Mouse (Mus musculus): ENCODE results near the gene Cgnl1. TPM values are rescaled to one million over a fixed set of nuclear protein-coding genes. Genes with fewer than 3 reads are reported as not detected.

Gene Cgnl1
- polyA plus RNA-seq, 1 experiment from 2014 or later: 8.9 TPM

DNA sequence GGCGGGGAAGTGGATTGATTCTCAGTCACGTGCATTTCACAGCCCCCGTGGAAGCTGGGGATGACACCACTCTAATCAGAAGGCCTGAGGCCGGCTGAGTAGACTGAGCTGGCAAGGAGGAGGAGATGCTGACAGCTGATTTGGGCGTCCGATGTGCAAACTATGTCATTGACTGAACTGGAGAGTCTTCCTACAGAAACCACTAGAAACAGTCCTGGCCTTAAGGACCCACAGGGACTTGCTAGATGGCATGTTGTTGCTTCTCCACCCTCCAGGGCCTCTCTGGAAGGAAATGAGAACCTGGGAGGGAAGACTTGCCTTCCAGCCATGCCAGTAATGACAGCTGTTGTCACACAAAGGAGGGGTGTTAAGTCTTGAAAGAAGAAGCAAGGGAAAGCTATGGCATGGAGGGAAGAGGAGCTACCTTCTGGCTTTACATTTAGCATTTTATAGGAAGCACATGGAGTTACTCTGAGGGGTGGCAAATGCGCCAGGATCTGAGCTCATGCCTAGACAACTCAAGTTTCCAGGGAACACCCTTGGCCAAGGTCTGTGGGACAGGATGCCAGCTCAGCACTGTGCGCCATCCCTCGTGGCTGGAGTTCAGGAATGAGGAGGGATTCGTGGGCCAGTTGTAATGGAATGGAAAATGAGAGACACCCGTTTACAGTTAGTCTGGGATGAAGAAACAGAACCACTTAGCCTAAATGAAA, 92.1 kb downstream of the Cgnl1 start:
- 78% methylated on average over 11 of the region's 11 CpGs for WGBS

DNA sequence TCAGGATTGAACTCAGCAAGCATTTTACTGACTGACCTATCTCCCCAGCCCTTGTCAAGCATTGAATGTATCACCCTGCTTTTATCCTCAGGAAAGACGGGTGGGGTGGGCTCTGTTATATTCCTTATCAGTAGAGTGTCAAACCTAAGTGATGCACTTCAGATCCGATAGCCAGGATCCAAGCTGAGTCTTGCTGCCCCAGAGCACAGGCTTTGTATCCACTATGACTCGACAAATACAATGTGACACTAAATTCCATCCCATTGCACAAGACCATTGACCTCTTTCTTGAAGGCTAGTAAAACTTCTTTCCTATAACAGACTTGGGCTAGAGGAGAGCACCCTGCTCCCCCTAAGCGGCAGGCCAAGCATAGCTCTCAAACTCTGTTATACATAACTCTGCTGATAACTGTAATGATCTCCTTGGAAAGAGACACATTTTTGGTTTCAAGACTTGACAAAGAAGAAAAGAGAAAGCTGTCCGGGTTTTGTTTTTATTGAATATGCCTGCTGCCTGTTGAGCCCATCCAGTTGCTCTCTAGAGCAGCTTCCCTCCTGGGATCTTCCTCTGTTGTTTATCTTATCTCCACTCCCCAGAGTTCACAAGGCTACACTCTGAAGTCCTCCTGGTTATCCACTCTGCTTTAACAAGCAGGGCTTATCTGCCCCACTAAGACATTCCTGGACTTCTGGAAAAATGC, 94.3 kb downstream of the Cgnl1 start:
- no peak for ATAC-seq (ENCODE audit: low FRiP score)
- WGBS: 83% methylated on average over 5 of the region's 5 CpGs

More for the DNA sequence above, 92.1 kb downstream of the Cgnl1 start:
- Histone ChIP-seq H3K27me3 (no peaks in the 10 kb centered on the region), H3K4me2 (no peak overlapping the region), H3K4me3 (no peak overlapping the region), H3K9ac (no peak overlapping the region), H3K9me3 (no peaks in the 10 kb centered on the region), H3K4me1 (replicated peaks) (peaks cover 5% of the 10 kb centered on the region), H3K36me3 (no peaks in the 10 kb centered on the region), H3K27ac (no peak overlapping the region)
- no peak for ATAC-seq (ENCODE audit: low FRiP score)

GRCm38 (mm10) chr9:71675799-71676414, 95.5 kb downstream of the Cgnl1 start:
- ATAC-seq (ENCODE audit: low FRiP score): no peak
- no peak overlapping the region for H3K4me2 ChIP-seq
- 41% methylated on average over 3 of the region's 3 CpGs for WGBS
- no peaks in the 10 kb centered on the region for H3K9me3 ChIP-seq
- no peaks in the 10 kb centered on the region for H3K27me3 ChIP-seq
- H3K36me3 ChIP-seq: no peaks in the 10 kb centered on the region
- H3K9ac ChIP-seq: no peak overlapping the region
- H3K4me1 ChIP-seq (replicated peaks): peaks cover 5% of the 10 kb centered on the region
- H3K27ac ChIP-seq: peak overlapping the region; percentile 40
- H3K4me3 ChIP-seq: no peak overlapping the region

More for the DNA sequence above, 94.3 kb downstream of the Cgnl1 start:
- no peaks in the 10 kb centered on the region for H3K36me3 ChIP-seq
- H3K9ac ChIP-seq: no peak overlapping the region
- H3K4me3 ChIP-seq: no peak overlapping the region
- no peak overlapping the region for H3K27ac ChIP-seq
- no peak overlapping the region for H3K4me2 ChIP-seq
- H3K27me3 ChIP-seq: no peaks in the 10 kb centered on the region
- peaks cover 5% of the 10 kb centered on the region for H3K4me1 ChIP-seq (replicated peaks)
- H3K9me3 ChIP-seq: no peaks in the 10 kb centered on the region

DNA sequence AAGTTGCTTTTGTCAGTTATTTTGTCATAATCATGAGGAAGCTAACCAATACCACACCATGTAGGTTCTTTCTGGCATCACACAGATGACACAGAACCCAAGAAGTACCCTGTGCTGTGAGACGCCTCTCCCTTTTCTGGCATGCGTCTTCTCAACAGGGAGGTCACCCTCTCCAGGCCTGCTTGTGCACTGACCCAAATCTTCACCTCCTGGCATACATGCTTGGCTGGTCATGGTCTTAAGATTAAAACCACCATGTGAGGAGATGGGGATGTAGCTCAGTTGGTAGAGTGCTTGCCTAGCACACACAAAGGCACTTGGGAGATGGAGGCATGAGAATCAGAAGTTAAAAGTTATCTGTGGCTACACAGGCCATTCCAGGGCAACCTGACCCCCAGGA, 96.2 kb downstream of the Cgnl1 start:
- H3K27ac ChIP-seq: no peak overlapping the region

GRCm38 (mm10) chr9:71674476-71674875, 96.9 kb downstream of the Cgnl1 start:
- H3K4me3 ChIP-seq: no peak overlapping the region
- H3K9ac ChIP-seq: no peak overlapping the region
- H3K4me1 ChIP-seq (replicated peaks): peaks cover 5% of the 10 kb centered on the region
- H3K9me3 ChIP-seq: no peaks in the 10 kb centered on the region
- whole genome bisulfite sequencing: 49% methylated on average over 5 of the region's 5 CpGs
- H3K36me3 ChIP-seq: no peaks in the 10 kb centered on the region
- H3K27me3 ChIP-seq: no peaks in the 10 kb centered on the region
- no peak overlapping the region for H3K27ac ChIP-seq
- no peak for ATAC-seq (ENCODE audit: low FRiP score)
- no peak overlapping the region for H3K4me2 ChIP-seq

More for the DNA sequence above, 96.2 kb downstream of the Cgnl1 start:
- Histone ChIP-seq H3K4me3 (no peak overlapping the region), H3K4me1 (replicated peaks) (peaks cover 5% of the 10 kb centered on the region), H3K9ac (no peak overlapping the region), H3K9me3 (no peaks in the 10 kb centered on the region), H3K4me2 (no peak overlapping the region), H3K27me3 (no peaks in the 10 kb centered on the region), H3K36me3 (no peaks in the 10 kb centered on the region)
- 80% methylated on average over 2 of the region's 2 CpGs for WGBS
- no peak for ATAC-seq (ENCODE audit: low FRiP score)

DNA sequence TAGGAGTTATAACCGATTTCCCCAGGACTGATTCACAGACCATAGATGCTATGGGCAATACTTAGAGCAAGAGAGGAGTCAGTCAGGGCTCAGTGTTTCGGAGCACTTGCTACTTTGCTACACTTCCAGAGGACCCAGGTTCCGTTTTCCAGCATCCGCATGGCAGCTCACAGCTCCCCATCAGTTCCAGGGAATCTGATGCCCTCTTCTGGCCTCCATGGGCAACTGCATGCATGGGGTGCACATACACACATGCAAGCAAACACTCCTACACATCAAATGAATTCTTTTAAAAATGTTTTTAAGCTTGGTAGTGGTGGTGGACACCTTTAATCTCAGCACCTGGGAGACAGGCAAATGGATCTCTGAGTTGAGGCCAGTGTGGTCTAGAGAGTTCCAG, 98.9 kb downstream of the Cgnl1 start:
- WGBS: 97% methylated on average over 4 of the region's 4 CpGs

DNA sequence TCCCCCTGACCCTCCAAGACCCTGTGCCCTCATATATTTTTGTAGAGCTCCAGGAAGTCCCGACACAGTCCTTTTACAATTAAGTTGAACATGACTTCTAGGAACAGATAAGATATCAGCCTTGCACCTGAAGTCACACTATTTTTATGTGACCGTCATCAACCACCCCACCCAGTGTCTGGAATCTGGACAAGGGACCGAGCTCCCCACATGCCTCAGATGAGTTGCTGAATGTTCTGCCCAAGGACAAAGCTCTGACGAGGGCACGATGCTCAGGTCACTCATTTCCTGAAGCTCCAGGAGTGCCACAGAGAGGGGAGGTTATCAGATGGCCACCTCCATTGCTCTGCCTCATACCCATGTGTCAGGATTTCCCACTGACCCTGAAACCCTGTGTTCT, 100.7 kb downstream of the Cgnl1 start:
- WGBS: 91% methylated on average over 5 of the region's 5 CpGs
- Histone ChIP-seq H3K9ac (no peak overlapping the region), H3K27ac (no peak overlapping the region), H3K4me2 (no peak overlapping the region), H3K4me1 (replicated peaks) (no peaks in the 10 kb centered on the region), H3K4me3 (no peak overlapping the region), H3K9me3 (no peaks in the 10 kb centered on the region), H3K27me3 (no peaks in the 10 kb centered on the region), H3K36me3 (no peaks in the 10 kb centered on the region)
- no peak for ATAC-seq (ENCODE audit: low FRiP score)

More for the DNA sequence above, 98.9 kb downstream of the Cgnl1 start:
- Histone ChIP-seq H3K9ac (no peak overlapping the region), H3K9me3 (no peaks in the 10 kb centered on the region), H3K4me3 (no peak overlapping the region), H3K4me1 (replicated peaks) (peaks cover 5% of the 10 kb centered on the region), H3K36me3 (no peaks in the 10 kb centered on the region), H3K27ac (no peak overlapping the region), H3K4me2 (no peak overlapping the region), H3K27me3 (no peaks in the 10 kb centered on the region)
- ATAC-seq (ENCODE audit: low FRiP score): no peak

DNA sequence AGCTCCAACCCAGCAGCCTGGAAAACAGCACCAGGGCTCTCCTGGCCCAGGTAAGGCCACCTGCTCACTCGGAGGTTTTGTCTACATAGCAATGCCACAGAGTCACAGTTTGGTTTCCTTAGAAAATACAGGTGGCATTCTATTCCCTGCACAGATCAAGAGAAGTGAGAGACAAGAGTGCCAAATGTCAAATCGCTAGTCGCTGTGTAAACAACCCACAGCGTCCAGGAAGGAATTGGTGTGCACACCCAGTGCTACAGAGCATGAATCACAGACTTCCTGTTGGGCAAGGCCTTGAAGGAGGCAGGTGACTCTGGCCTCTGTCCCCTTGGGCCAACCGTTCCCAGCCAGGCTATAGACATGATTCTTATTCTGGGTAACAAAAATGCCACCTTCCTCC, 103.8 kb downstream of the Cgnl1 start:
- ATAC-seq (ENCODE audit: low FRiP score): no peak
- Histone ChIP-seq H3K36me3 (no peaks in the 10 kb centered on the region), H3K4me1 (replicated peaks) (0 out of 2 replicates have a peak, but pooled peaks cover 4% of the 10 kb centered on the region), H3K9me3 (no peaks in the 10 kb centered on the region), H3K4me3 (no peak overlapping the region), H3K4me2 (no peak overlapping the region), H3K9ac (no peak overlapping the region), H3K27ac (no peak overlapping the region), H3K27me3 (no peaks in the 10 kb centered on the region)
- 73% methylated on average over 5 of the region's 5 CpGs for WGBS

GRCm38 (mm10) chr9:71666432-71666831, 105.0 kb downstream of the Cgnl1 start:
- no peak overlapping the region for H3K27ac ChIP-seq
- ATAC-seq (ENCODE audit: low FRiP score): no peak
- no peaks in the 10 kb centered on the region for H3K9me3 ChIP-seq
- no peak overlapping the region for H3K4me2 ChIP-seq
- H3K27me3 ChIP-seq: no peaks in the 10 kb centered on the region
- no peak overlapping the region for H3K4me3 ChIP-seq
- 0 out of 2 replicates have a peak, but pooled peaks cover 4% of the 10 kb centered on the region for H3K4me1 ChIP-seq (replicated peaks)
- 73% methylated on average over 6 of the region's 6 CpGs for WGBS
- no peaks in the 10 kb centered on the region for H3K36me3 ChIP-seq
- no peak overlapping the region for H3K9ac ChIP-seq

- WGBS: 97% methylated on average over 3 of the region's 3 CpGs
- no peak overlapping the region for H3K9ac ChIP-seq
Observed at GRCm38 (mm10) chr9:71665493-71665892, 105.9 kb downstream of the Cgnl1 start.

DNA sequence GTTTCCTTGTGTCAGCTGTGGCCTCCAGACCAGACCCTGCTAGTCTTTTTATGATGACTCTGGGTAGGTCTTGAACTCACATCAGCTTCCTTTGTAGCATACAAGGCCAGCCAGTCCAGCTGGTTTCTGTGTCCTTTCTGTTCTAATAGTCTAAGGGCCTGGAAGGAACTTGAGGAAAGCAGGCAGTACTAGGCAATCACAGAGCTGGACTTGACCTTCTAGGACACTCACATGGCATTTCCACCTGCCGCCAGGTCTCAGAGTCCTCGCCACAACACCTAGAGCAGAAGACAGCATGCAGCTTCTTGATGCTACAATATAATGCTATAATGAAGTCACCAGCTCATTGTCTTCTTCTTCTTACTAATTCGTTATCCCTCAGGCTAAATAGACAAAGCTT, 106.5 kb downstream of the Cgnl1 start:
- H3K9me3 ChIP-seq: no peaks in the 10 kb centered on the region
- no peak overlapping the region for H3K9ac ChIP-seq
- H3K36me3 ChIP-seq: no peaks in the 10 kb centered on the region
- WGBS: 94% methylated on average over 3 of the region's 3 CpGs
- no peaks in the 10 kb centered on the region for H3K27me3 ChIP-seq
- H3K4me3 ChIP-seq: no peak overlapping the region
- no peak overlapping the region for H3K4me2 ChIP-seq
- peaks cover 11% of the 10 kb centered on the region; the same call in 1 of the 2 replicates for H3K4me1 ChIP-seq (replicated peaks)
- H3K27ac ChIP-seq: no peak overlapping the region
- ATAC-seq (ENCODE audit: low FRiP score): no peak

More at GRCm38 (mm10) chr9:71665493-71665892, 105.9 kb downstream of the Cgnl1 start:
- Histone ChIP-seq H3K36me3 (no peaks in the 10 kb centered on the region), H3K4me1 (replicated peaks) (peaks cover 10% of the 10 kb centered on the region; the same call in 1 of the 2 replicates), H3K4me2 (no peak overlapping the region), H3K27me3 (no peaks in the 10 kb centered on the region), H3K27ac (no peak overlapping the region), H3K9me3 (no peaks in the 10 kb centered on the region), H3K4me3 (no peak overlapping the region)
- ATAC-seq (ENCODE audit: low FRiP score): no peak

DNA sequence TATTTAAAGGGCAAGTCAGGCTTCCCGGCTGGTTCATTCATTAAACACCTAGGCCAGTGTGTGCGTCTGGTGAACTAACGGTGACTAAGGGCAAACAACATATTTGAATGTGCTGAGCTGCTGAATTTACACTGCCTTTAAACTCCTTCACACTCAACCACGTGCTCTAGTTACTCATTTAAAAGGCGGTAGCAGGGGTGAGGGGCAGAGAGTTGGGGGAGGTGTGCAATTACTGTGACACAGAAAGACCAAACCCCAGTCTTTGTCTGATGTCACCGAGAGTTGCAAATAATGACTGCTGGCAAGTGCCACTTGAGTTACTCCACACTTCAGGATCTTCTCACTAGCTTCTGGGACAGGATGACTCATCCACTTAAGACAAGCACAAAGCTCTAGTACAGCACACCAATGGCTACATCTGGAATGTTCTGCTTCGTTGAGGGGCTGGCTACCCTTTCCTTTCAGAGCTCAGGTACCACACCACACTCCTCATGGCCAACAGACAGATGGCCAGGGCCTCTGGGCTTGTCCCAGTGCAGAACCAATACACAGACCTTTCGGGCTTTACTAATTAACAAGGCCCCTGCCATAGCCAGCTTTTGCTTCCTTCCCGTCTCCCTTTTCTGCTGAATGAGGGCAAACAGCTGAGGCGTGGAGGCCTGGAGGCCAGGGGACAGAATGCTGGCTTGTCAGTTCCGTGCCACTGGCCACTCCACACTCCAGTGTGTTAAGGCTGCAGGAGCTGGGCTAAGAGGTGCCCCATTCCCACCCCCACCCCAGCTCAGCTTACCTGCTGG, 107.8 kb downstream of the Cgnl1 start:
- Histone ChIP-seq H3K36me3 (no peaks in the 10 kb centered on the region), H3K9me3 (no peaks in the 10 kb centered on the region), H3K4me3 (no peak overlapping the region), H3K27ac (no peak overlapping the region), H3K4me2 (no peak overlapping the region), H3K27me3 (no peaks in the 10 kb centered on the region), H3K4me1 (replicated peaks) (peaks cover 17% of the 10 kb centered on the region), H3K9ac (no peak overlapping the region)
- WGBS: 75% methylated on average over 11 of the region's 11 CpGs
- no peak for ATAC-seq (ENCODE audit: low FRiP score)
